In genomic region chr9:107936215-107936822, GRCm38 (mm10) we compare ENCODE assay signal across 7 mouse cellular contexts. TPM values are rescaled to one million over a fixed set of nuclear protein-coding genes. Genes with fewer than 3 reads are reported as not detected.
A peak's percentile ranks its signal among the peaks of the same experiment; 100 is the strongest.
DNase-seq lines count a peak whose midpoint lies in the region; ATAC-seq and TF ChIP-seq lines count a peak whose summit lies in the region.

No protein-coding gene starts in this region.

- H3K4me2 ChIP-seq in liver, embryonic 11.5 days = peak overlapping the region; percentile 76
- peak overlapping the region; percentile 89 for H3K4me2 ChIP-seq in embryonic facial prominence, embryonic 15.5 days (replicated peaks)
- H3K4me2 ChIP-seq in midbrain, embryonic 16.5 days (ENCODE audit: low read length) = peak overlapping the region; percentile 81

- 5% methylated on average over 29 of the region's 29 CpGs for WGBS in liver, embryonic 11.5 days
- 2% methylated on average over 29 of the region's 29 CpGs for WGBS in embryonic facial prominence, embryonic 15.5 days
- under 1% methylated on average over 29 of the region's 29 CpGs for WGBS in midbrain, embryonic 16.5 days

- DNase-seq in liver, embryonic 11.5 days (ENCODE audit: low spot score) = no peak
- no peak for DNase-seq in liver
- peak; percentile 52 to 62 for DNase-seq in layer of hippocampus, adult 2 months (ENCODE audit: low spot score in 2 of 2)
- peak; percentile 66 for DNase-seq in thymus, postnatal 4 days
- no peak for DNase-seq in cerebellum, postnatal 4 days (ENCODE audit: low spot score in 2 of 2)

- H3K9me3 ChIP-seq in liver, embryonic 11.5 days (ENCODE audit: control insufficient read depth, low read length) = no peaks in the 10 kb centered on the region
- H3K9me3 ChIP-seq in embryonic facial prominence, embryonic 15.5 days (replicated peaks) = no peaks in the 10 kb centered on the region
- H3K9me3 ChIP-seq in midbrain, embryonic 16.5 days (replicated peaks; ENCODE audit: control insufficient read depth, low read length, poor library complexity, severe bottlenecking) = no peaks in the 10 kb centered on the region

- H3K27me3 ChIP-seq in liver, embryonic 11.5 days (replicated peaks; ENCODE audit: control insufficient read depth, insufficient read depth, low read length) = peaks cover 52% of the 10 kb centered on the region
- H3K27me3 ChIP-seq in embryonic facial prominence, embryonic 15.5 days = peaks cover 14% of the 10 kb centered on the region; the same call in 1 of the 2 replicates
- H3K27me3 ChIP-seq in midbrain, embryonic 16.5 days (ENCODE audit: control insufficient read depth, insufficient read depth, low read depth, low read length) = no peaks in the 10 kb centered on the region

- ATAC-seq in liver, embryonic 11.5 days (replicated peaks; ENCODE audit: low FRiP score) = no peak
- peak; percentile 51 for ATAC-seq in embryonic facial prominence, embryonic 15.5 days (ENCODE audit: insufficient number of reproducible peaks, low FRiP score, low TSS enrichment, low read depth)
- peak; percentile 79 for ATAC-seq in midbrain, embryonic 16.5 days

- no peak overlapping the region for H3K27ac ChIP-seq in liver, embryonic 11.5 days (ENCODE audit: low read depth, low read length)
- H3K27ac ChIP-seq in embryonic facial prominence, embryonic 15.5 days (replicated peaks) = no peak overlapping the region
- H3K27ac ChIP-seq in layer of hippocampus, adult 2 months = peak overlapping the region; percentile 96
- no peak overlapping the region for H3K27ac ChIP-seq in midbrain, embryonic 16.5 days (ENCODE audit: low read length)

- H3K4me3 ChIP-seq in liver, embryonic 11.5 days (ENCODE audit: low read depth, low read length) = peak overlapping the region; percentile 50
- peak overlapping the region; percentile 47 for H3K4me3 ChIP-seq in embryonic facial prominence, embryonic 15.5 days (replicated peaks)
- H3K4me3 ChIP-seq in layer of hippocampus, adult 2 months = peak overlapping the region; percentile 78
- peak overlapping the region; percentile 65 for H3K4me3 ChIP-seq in midbrain, embryonic 16.5 days (ENCODE audit: low read depth, low read length)

- H3K36me3 ChIP-seq in liver, embryonic 11.5 days (ENCODE audit: control insufficient read depth, insufficient read depth, low read length) = no peaks in the 10 kb centered on the region
- no peaks in the 10 kb centered on the region for H3K36me3 ChIP-seq in embryonic facial prominence, embryonic 15.5 days
- no peaks in the 10 kb centered on the region for H3K36me3 ChIP-seq in midbrain, embryonic 16.5 days (ENCODE audit: control insufficient read depth, insufficient read depth, low read length)

- H3K9ac ChIP-seq in liver, embryonic 11.5 days (ENCODE audit: low read depth, low read length) = no peak overlapping the region
- peak overlapping the region; percentile 26; the same call in 1 of the 2 replicates for H3K9ac ChIP-seq in embryonic facial prominence, embryonic 15.5 days
- H3K9ac ChIP-seq in midbrain, embryonic 16.5 days (ENCODE audit: low read depth, low read length) = peak overlapping the region; percentile 76

- no peak for TF ChIP-seq CTCF in layer of hippocampus, adult 2 months (conservative IDR thresholded peaks at IDR 0.05)

- H3K4me1 ChIP-seq in liver, embryonic 11.5 days (replicated peaks; ENCODE audit: control insufficient read depth, insufficient read depth, low read length) = peaks cover 8% of the 10 kb centered on the region
- peaks cover 17% of the 10 kb centered on the region for H3K4me1 ChIP-seq in embryonic facial prominence, embryonic 15.5 days
- H3K4me1 ChIP-seq in midbrain, embryonic 16.5 days (ENCODE audit: control insufficient read depth, insufficient read depth, low read length) = peaks cover 12% of the 10 kb centered on the region

RNA-seq across cellular contexts. Expression of gene Camkv, which starts 0.8 kb away (rescaled TPM):
- 0.56 and 0.88 TPM in 2 replicates for polyA plus RNA-seq in liver, embryonic 11.5 days (2014; fragmentation: Nextera tagmentation; extraction: Ambion mirVana)
- polyA plus RNA-seq in embryonic facial prominence, embryonic 15.5 days (2015; fragmentation: Nextera tagmentation; extraction: Ambion mirVana) = 5.9 and 6.0 TPM in 2 replicates
- 100 to 1,000 TPM; 532 to 547 TPM for total RNA-seq in layer of hippocampus, adult 2 months (2021)
- polyA plus RNA-seq in midbrain, embryonic 16.5 days (2015; fragmentation: Nextera tagmentation; extraction: Ambion mirVana) = 90.2 and 121 TPM in 2 replicates

RNA-seq across cellular contexts. Expression of gene Actl11, which starts 8.1 kb away (rescaled TPM):
- not detected in 2 replicates for polyA plus RNA-seq in liver, embryonic 11.5 days (2014; fragmentation: Nextera tagmentation; extraction: Ambion mirVana)
- not detected in 2 replicates for polyA plus RNA-seq in embryonic facial prominence, embryonic 15.5 days (2015; fragmentation: Nextera tagmentation; extraction: Ambion mirVana)
- not detected for total RNA-seq in layer of hippocampus, adult 2 months (2021)
- not detected in 2 replicates for polyA plus RNA-seq in midbrain, embryonic 16.5 days (2015; fragmentation: Nextera tagmentation; extraction: Ambion mirVana)

RNA-seq across cellular contexts. Expression of gene Traip, which starts 13.6 kb away (rescaled TPM):
- polyA plus RNA-seq in liver, embryonic 11.5 days (2014; fragmentation: Nextera tagmentation; extraction: Ambion mirVana) = 30.4 and 32.9 TPM in 2 replicates
- 16.6 and 18.7 TPM in 2 replicates for polyA plus RNA-seq in embryonic facial prominence, embryonic 15.5 days (2015; fragmentation: Nextera tagmentation; extraction: Ambion mirVana)
- total RNA-seq in layer of hippocampus, adult 2 months (2021) = 10 to 100 TPM; 23.1 to 23.9 TPM
- polyA plus RNA-seq in midbrain, embryonic 16.5 days (2015; fragmentation: Nextera tagmentation; extraction: Ambion mirVana) = 10.0 and 12.6 TPM in 2 replicates

RNA-seq across cellular contexts. Expression of gene Mst1r, which starts 29.6 kb away (rescaled TPM):
- polyA plus RNA-seq in liver, embryonic 11.5 days (2014; fragmentation: Nextera tagmentation; extraction: Ambion mirVana) = 1.3 and 1.5 TPM in 2 replicates
- 7.4 and 7.7 TPM in 2 replicates for polyA plus RNA-seq in embryonic facial prominence, embryonic 15.5 days (2015; fragmentation: Nextera tagmentation; extraction: Ambion mirVana)
- total RNA-seq in layer of hippocampus, adult 2 months (2021) = 1 to 10 TPM; 1.3 to 2.4 TPM
- polyA plus RNA-seq in midbrain, embryonic 16.5 days (2015; fragmentation: Nextera tagmentation; extraction: Ambion mirVana) = 1.4 and 2.6 TPM in 2 replicates

RNA-seq across cellular contexts. Expression of gene Uba7, which starts 39.0 kb away (rescaled TPM):
- 44.3 and 47.4 TPM in 2 replicates for polyA plus RNA-seq in liver, embryonic 11.5 days (2014; fragmentation: Nextera tagmentation; extraction: Ambion mirVana)
- 22.4 and 28.0 TPM in 2 replicates for polyA plus RNA-seq in embryonic facial prominence, embryonic 15.5 days (2015; fragmentation: Nextera tagmentation; extraction: Ambion mirVana)
- 1 to 10 TPM; 5.4 to 5.7 TPM for total RNA-seq in layer of hippocampus, adult 2 months (2021)
- 3.7 and 4.7 TPM in 2 replicates for polyA plus RNA-seq in midbrain, embryonic 16.5 days (2015; fragmentation: Nextera tagmentation; extraction: Ambion mirVana)

Comparison
In these comparisons a context has a peak if more than half of its experiments do, and no peak if none do; other contexts are left out.
1. DNase-seq: peak in layer of hippocampus, adult 2 months (2 of 2) and thymus, postnatal 4 days (single experiment); none in liver, embryonic 11.5 days (single experiment), liver (single experiment) and cerebellum, postnatal 4 days (0 of 2).
2. RNA of gene Camkv, which starts 0.8 kb away (polyA plus RNA-seq): 90.2 to 121 TPM in midbrain, embryonic 16.5 days; 5.9 to 6.0 TPM in embryonic facial prominence, embryonic 15.5 days and 0.56 to 0.88 TPM in liver, embryonic 11.5 days; every median in the first group is over 10 times any median in the second.
3. Peak in every context shown above with its lines, with median percentiles within 50 percentile points of each other: H3K4me2 ChIP-seq and H3K4me3 ChIP-seq.